Mouse (Mus musculus) intestine, embryonic 14.5 days (tissue): Measurements from ENCODE around the gene Ovca2. TPM values are rescaled to one million over a fixed set of nuclear protein-coding genes. Genes with fewer than 3 reads are reported as not detected.

ENCODE experiments used
- ATAC-seq: fragments of 200-750 bp; cut with Nextera tagmentation; replicated peaks from 2 replicates; pipeline ENCODE4 v1.8.0; 2017; ENCODE audit warnings: low read depth, moderate number of reproducible peaks, moderate TSS enrichment, moderate library complexity; ENCODE audit not compliant: low FRiP score, low TSS enrichment
- DNase-seq: peaks from one replicate; pipeline ENCODE4 v3.0.0-alpha.2; 2018; ENCODE audit warnings: low spot score
- H3K27ac ChIP-seq: fragments of 300-500 bp; sonication (generic); 2 replicates; pipeline ENCODE4 v1.5.1; 2014; ENCODE audit warnings: low read depth, mild to moderate bottlenecking, control low read depth
- H3K27me3 ChIP-seq: fragments of 300-500 bp; sonication (generic); replicated peaks from 2 replicates; pipeline ENCODE4 v1.6.1; 2014; ENCODE audit warnings: low read length, control low read depth; ENCODE audit not compliant: control insufficient read depth, insufficient read depth
- H3K36me3 ChIP-seq: fragments of 300-500 bp; sonication (generic); 2 replicates; pipeline ENCODE4 v1.6.1; 2014; ENCODE audit warnings: low read length, control low read depth; ENCODE audit not compliant: control insufficient read depth, insufficient read depth
- H3K4me1 ChIP-seq: fragments of 300-500 bp; sonication (generic); replicated peaks from 2 replicates; pipeline ENCODE4 v1.6.1; 2014; ENCODE audit warnings: low read length, control low read depth, mixed read lengths; ENCODE audit not compliant: control insufficient read depth, insufficient read depth
- H3K4me2 ChIP-seq: fragments of 300-500 bp; sonication (generic); 2 replicates; pipeline ENCODE4 v1.6.1; 2014; ENCODE audit warnings: low read length
- H3K4me3 ChIP-seq: fragments of 300-500 bp; sonication (generic); 2 replicates; pipeline ENCODE4 v1.5.1; 2014; ENCODE audit warnings: low read depth, low read length, control low read depth, mixed read lengths
- H3K9ac ChIP-seq: fragments of 300-500 bp; sonication (generic); 2 replicates; pipeline ENCODE4 v1.6.1; 2014; ENCODE audit warnings: mild to moderate bottlenecking, low read length
- H3K9me3 ChIP-seq: fragments of 300-500 bp; sonication (generic); 2 replicates; pipeline ENCODE4 v1.6.1; 2016; ENCODE audit warnings: low read length, control low read depth; ENCODE audit not compliant: control insufficient read depth
- WGBS: fragments of 180-500 bp; shearing (Covaris S2); extraction: QIAGEN DNeasy Blood & Tissue Kit; methylation state at CpG from one replicate; pipeline ENCODE4 v1.1.7; 2014; 5-methylcytosine and 5-hydroxymethylcytosine counted together
- polyA plus RNA-seq: library from polyadenylated mRNA; unstranded; fragments of >200 nt; fragmentation: Nextera tagmentation; extraction: Ambion mirVana; gene quantifications from 2 replicates; pipeline ENCODE4 v1.2.1, GENCODE M21; 2014

Ovca2 gene
- polyA plus RNA-seq, 1 experiment from 2014 or later = 29.9 TPM

DNA sequence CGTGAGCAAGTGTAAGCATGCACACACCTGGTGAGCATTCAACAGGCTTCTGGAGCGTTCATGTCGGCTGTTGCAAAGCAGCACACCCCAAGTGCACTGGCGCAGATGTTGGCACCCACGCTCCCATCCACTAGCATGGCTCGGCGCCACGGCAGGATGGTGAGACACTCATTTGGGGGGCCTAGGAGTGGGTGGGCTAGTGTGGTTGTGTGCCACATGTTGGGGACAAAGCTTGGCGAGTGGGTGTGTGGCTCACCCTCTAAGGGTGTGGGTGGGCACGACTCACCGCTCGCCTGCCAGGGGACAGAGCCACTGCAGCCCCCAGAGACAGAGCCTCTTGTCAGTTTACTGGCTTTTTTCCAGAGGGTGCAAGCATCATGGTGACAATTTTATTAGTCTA is 22.3 kb upstream of the Ovca2 start:
- Histone ChIP-seq H3K4me2 (no peak overlapping the region), H3K4me3 (no peak overlapping the region), H3K4me1 (0 out of 2 replicates have a peak, but pooled peaks cover 3% of the 10 kb centered on the region), H3K9me3 (no peaks in the 10 kb centered on the region), H3K27ac (no peak overlapping the region), H3K36me3 (no peaks in the 10 kb centered on the region), H3K27me3 (peaks cover 25% of the 10 kb centered on the region), H3K9ac (no peak overlapping the region)
- DNase-seq = no peak
- WGBS = 91% methylated on average over 12 of the region's 12 CpGs
- no peak for ATAC-seq

DNA sequence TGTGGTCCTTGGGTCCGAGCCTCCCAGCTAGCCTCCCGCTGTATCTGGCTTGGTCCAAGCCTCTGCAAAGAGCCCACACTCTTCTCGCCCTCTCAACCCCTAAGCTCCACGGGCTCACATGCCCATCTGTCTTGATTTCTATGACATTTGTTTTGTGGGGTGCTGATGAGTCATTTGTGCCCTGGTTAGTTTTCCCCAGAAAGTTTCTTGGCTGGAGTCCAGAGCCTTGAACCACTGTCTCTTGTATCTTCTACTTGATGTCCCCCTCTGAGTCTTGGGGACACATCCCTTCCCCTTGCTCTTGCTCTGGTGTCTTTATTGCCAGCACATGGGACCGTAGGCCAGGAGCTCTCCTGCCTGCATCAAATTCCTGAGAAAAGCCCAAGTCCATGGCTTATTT is 21.3 kb upstream of the Ovca2 start:
- H3K27ac ChIP-seq = no peak overlapping the region
- 72% methylated on average over 5 of the region's 5 CpGs for WGBS
- H3K4me1 ChIP-seq = peaks cover 8% of the 10 kb centered on the region
- H3K4me3 ChIP-seq = no peak overlapping the region
- no peak overlapping the region for H3K4me2 ChIP-seq
- ATAC-seq = no peak
- H3K9me3 ChIP-seq = no peaks in the 10 kb centered on the region
- H3K27me3 ChIP-seq = peaks cover 35% of the 10 kb centered on the region
- no peaks in the 10 kb centered on the region for H3K36me3 ChIP-seq
- DNase-seq = no peak
- H3K9ac ChIP-seq = no peak overlapping the region

GRCm38 (mm10) chr11:75198792-75199191 is 20.2 kb upstream of the Ovca2 start:
- WGBS = 70% methylated on average over 4 of the region's 4 CpGs

GRCm38 (mm10) chr11:75197956-75198355 is 19.3 kb upstream of the Ovca2 start:
- 38% methylated on average over 7 of the region's 7 CpGs for WGBS
- ATAC-seq (no peak), DNase-seq (no peak)
- Histone ChIP-seq H3K27ac (no peak overlapping the region), H3K27me3 (peaks cover 55% of the 10 kb centered on the region), H3K4me2 (no peak overlapping the region), H3K36me3 (no peaks in the 10 kb centered on the region), H3K4me3 (no peak overlapping the region), H3K4me1 (peaks cover 18% of the 10 kb centered on the region), H3K9ac (no peak overlapping the region), H3K9me3 (no peaks in the 10 kb centered on the region)

More at GRCm38 (mm10) chr11:75198792-75199191, 20.2 kb upstream of the Ovca2 start:
- no peaks in the 10 kb centered on the region for H3K36me3 ChIP-seq
- H3K9me3 ChIP-seq = no peaks in the 10 kb centered on the region
- no peak overlapping the region for H3K4me2 ChIP-seq
- ATAC-seq = no peak
- peaks cover 18% of the 10 kb centered on the region for H3K4me1 ChIP-seq
- H3K27me3 ChIP-seq = peaks cover 46% of the 10 kb centered on the region
- no peak for DNase-seq
- no peak overlapping the region for H3K27ac ChIP-seq
- H3K9ac ChIP-seq = no peak overlapping the region
- no peak overlapping the region for H3K4me3 ChIP-seq

- H3K27me3 ChIP-seq = peaks cover 68% of the 10 kb centered on the region
- H3K4me2 ChIP-seq = no peak overlapping the region
- WGBS = 54% methylated on average over 6 of the region's 6 CpGs
Observed at GRCm38 (mm10) chr11:75196131-75196530, 17.5 kb upstream of the Ovca2 start.

GRCm38 (mm10) chr11:75194850-75195461 is 16.3 kb upstream of the Ovca2 start:
- peak; percentile 72 for DNase-seq
- Histone ChIP-seq H3K4me3 (peak overlapping the region; percentile 52), H3K27me3 (peaks cover 68% of the 10 kb centered on the region), H3K36me3 (no peaks in the 10 kb centered on the region), H3K9ac (0 out of 2 replicates have a peak overlapping the region, but pooled peaks have one; percentile 13), H3K9me3 (no peaks in the 10 kb centered on the region), H3K4me1 (peaks cover 15% of the 10 kb centered on the region), H3K27ac (no peak overlapping the region), H3K4me2 (peak overlapping the region; percentile 75)
- WGBS = under 1% methylated on average over 38 of the region's 39 CpGs
- 0 out of 2 replicates have a peak, but pooled peaks have one; percentile 10 for ATAC-seq

More at GRCm38 (mm10) chr11:75196131-75196530, 17.5 kb upstream of the Ovca2 start:
- Histone ChIP-seq H3K36me3 (no peaks in the 10 kb centered on the region), H3K4me1 (peaks cover 15% of the 10 kb centered on the region), H3K27ac (no peak overlapping the region), H3K4me3 (no peak overlapping the region), H3K9me3 (no peaks in the 10 kb centered on the region), H3K9ac (no peak overlapping the region)
- DNase-seq = no peak
- ATAC-seq = no peak

DNA sequence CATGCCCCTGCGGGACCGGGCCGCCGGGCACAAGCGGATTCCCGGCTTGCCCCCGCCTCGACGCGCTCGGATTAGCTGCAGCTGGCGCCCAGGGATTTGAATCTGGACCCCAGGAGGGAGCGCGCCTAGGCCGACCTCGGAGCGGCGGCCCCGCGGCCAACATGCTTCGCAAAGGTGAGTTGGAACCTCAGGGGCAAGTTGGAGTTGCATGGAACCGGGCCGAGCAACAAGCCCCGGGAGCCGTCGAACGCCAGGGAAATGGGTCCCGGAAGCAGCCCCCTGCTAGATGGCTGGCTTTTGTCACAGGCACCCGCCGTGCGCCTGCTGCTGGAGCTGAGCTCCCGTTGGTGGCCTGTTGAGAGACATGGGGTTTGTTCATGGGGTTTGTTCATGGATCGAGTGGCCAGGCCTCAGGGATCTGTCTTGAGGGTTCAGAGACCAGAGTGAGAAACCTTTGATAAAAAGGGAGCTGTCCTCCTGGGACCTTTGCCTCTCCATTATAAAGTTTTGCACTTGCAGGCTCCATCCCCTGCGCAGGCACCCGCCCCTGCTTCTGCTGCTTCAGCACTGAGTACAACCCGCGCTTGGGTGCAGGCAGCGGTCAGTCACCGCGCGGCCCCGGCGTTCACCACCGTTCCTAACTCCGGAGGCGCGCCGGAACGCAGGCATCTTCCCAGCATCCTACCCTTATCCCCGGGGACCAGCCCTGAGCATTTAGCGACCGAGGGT is 15.7 kb upstream of the Ovca2 start:
- DNase-seq (peak; percentile 75), ATAC-seq (no peak)
- H3K4me2 ChIP-seq = peak overlapping the region; percentile 75
- peaks cover 68% of the 10 kb centered on the region for H3K27me3 ChIP-seq
- H3K4me1 ChIP-seq = peaks cover 21% of the 10 kb centered on the region
- H3K9ac ChIP-seq = peak overlapping the region; percentile 21; the same call in 1 of the 2 replicates
- H3K4me3 ChIP-seq = peak overlapping the region; percentile 52
- no peaks in the 10 kb centered on the region for H3K36me3 ChIP-seq
- no peak overlapping the region for H3K27ac ChIP-seq
- under 1% methylated on average over 52 of the region's 52 CpGs for WGBS
- no peaks in the 10 kb centered on the region for H3K9me3 ChIP-seq

GRCm38 (mm10) chr11:75193256-75194071 is 14.8 kb upstream of the Ovca2 start, which contains the start of gene Rtn4rl1:
Rtn4rl1 (plus strand) TSS chr11:75193783.
- ATAC-seq (0 out of 2 replicates have a peak, but pooled peaks have one; percentile 19), DNase-seq (peak; percentile 70)
- no peaks in the 10 kb centered on the region for H3K9me3 ChIP-seq
- under 1% methylated on average over 76 of the region's 84 CpGs for WGBS
- H3K4me3 ChIP-seq = peak within 1 kb of the TSS; percentile 52
- H3K27ac ChIP-seq = no peak within 1 kb of the TSS
- peak within 1 kb of the TSS; percentile 75 for H3K4me2 ChIP-seq
- H3K36me3 ChIP-seq = no peaks in the 10 kb centered on the region
- peak within 1 kb of the TSS; percentile 21; the same call in 1 of the 2 replicates for H3K9ac ChIP-seq
- H3K27me3 ChIP-seq = peaks cover 65% of the 10 kb centered on the region
- peaks cover 24% of the 10 kb centered on the region for H3K4me1 ChIP-seq
